Mouse (Mus musculus) testis, adult 2 months (tissue): ENCODE data around the gene Acad10.

Experiments used
- CTCF ChIP-seq: fragments of 200-500 bp; IDR thresholded peaks from 2 replicates; pipeline ENCODE4 v1.5.1; 2012; ENCODE audit warnings: low read depth, mild to moderate bottlenecking, inconsistent platforms, low read length, moderate library complexity; ENCODE audit not compliant: control insufficient read depth, insufficient read depth, insufficient replicate concordance
- POLR2A ChIP-seq: fragments of 200-500 bp; IDR thresholded peaks from 2 replicates; pipeline ENCODE4 v1.6.1; 2012; ENCODE audit warnings: low read depth, mild to moderate bottlenecking, inconsistent platforms, low read length, moderate library complexity; ENCODE audit not compliant: control insufficient read depth

DNA sequence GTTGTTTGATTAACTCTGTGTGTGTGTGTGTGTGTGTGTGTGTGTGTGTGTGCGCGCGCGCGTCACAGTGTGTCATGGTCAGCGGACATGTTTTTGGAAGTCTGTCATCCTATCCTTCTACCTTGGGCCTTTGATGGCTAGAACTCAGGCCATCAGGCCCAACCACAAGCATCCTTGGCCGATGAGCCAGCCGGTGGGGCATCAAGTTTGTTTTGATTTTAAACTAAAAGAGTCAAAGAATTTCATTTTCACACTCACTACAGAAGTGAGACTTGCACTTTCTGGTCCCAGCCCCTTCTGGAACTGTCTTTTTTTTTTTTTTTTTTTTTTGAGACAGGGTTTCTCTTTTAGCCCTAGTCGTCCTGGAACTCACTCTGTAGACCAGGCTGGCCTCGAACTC lies 75.3 kb downstream of the Acad10 start:
- no peak for TF ChIP-seq CTCF
- no peak for TF ChIP-seq POLR2A
